Mouse (Mus musculus) left cerebral cortex, postnatal 25 days (tissue): ENCODE measurements at regions not wholly inside any gene's neighbourhood (a gene's known extent, or its start where the extent isn't known, plus 50 kb on each side); places are given as distances from the start of the nearest gene placed in this dataset.
A peak's percentile ranks its signal among the peaks of the same experiment; 100 is the strongest.

Experiments used
- DNase-seq, 2 experiments: peaks; one replicate each; pipeline ENCODE4 v3.0.0; 2022; ENCODE audit warnings: low spot score in 2 of 2, mixed read lengths in 1 of 2
- intact Hi-C: fragments of 180-260 bp; cut with DNase I; formaldehyde crosslinking; loops from one replicate; pipeline ENCODE4 v1.15.1; 2025

DNA sequence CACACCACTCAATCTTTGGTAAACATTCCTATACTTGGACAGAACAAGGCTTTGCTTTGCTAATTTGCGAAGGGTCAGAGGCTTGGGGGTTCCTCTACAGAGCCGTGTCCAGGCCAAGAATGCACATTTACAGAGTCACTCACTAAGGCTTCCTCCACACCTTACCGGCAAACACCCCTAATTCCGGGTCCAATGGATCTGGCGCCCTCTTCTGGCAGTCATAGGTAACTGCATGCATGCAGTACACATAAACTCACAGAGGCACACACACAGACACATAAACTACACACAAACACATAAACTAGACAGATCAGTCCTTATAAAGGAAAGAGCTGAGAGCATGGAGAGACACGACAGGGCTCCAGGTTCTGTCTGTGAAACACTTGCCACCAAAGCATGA, 119.2 kb upstream of the Lhx5 start:
- no peak for DNase-seq
- intact Hi-C loops: no loop called here

GRCm38 (mm10) chr5:120313984-120314383, 117.5 kb upstream of the Lhx5 start:
- intact Hi-C loops: no loop called here
- no peak for DNase-seq

DNA sequence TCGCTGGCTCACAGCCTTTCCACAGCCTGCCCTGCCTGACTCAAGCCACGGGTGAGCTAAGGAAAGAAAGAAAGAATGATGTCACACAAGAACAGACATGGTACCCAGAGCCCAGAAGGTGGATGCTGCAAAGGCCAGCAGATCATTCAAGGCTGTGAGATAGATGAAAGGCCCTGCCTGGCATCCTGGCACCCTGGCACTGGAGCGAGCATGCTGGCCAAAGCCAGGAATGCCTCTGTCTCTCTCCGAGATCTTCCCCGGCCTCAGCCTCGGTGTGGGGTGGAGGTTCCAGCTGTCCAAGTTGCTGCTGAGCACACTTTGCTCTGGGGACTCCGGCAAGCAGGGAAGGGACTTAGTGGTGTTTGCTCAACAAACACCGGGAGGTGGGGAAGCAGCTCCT, 116.4 kb upstream of the Lhx5 start:
- intact Hi-C loops: no loop called here
- no peak for DNase-seq

DNA sequence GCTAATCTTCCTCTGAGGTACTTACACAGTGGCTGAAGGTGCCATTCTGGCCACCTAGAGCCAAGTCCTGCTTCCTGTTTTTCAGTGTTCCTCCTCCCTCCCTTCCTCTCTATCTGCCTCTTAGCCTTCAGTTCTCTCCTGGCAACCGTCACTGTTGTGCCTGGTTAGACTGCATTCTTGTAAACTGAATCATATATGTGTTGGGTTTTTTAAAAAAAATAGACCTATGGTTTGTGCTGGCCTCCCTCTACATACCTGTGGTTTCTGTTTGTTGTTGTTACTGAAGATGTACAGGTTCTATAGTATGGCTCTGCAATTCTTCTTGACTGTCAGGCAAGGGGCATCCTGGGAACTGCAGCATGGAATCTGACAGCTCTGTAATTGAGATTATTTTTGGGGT, 112.5 kb upstream of the Lhx5 start:
- intact Hi-C loops: no loop called here

DNA sequence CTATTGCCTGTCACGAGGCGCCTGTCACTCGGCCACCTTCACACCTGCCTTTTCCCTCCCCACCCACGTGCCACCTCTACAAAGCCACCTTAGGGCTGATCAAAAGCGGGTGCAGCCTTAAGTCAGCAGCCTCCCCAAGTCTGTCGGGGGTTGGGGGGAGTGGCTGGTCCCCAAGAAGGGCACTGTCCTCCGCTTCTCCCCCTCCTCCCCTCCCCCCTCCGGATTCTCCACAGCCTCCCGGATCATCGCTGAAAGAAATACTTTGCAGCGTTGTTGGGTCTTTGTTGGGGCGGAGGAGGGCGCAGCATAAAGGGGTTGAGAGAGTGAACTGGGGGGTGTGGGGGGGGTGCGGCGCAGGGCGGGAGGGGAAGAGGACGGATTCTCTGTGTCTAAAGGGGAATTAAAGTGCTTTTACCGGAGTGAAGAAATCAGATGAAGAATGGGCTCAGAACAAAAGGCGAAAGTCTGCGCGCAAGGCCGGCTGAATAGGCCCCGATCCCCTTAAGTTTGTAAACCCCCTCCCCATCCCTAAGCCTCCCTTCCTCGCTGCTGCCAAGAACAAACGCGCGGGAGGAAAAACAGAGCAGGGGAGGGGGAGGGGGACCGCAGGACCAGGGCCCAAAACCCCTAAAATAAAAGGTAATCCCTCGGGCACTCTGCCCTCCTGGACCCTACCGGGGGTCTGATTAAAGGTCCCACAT, 109.3 kb upstream of the Lhx5 start:
- intact Hi-C loops: no loop called here
- no peak for DNase-seq

More for the DNA sequence above, 112.5 kb upstream of the Lhx5 start:
- DNase-seq: no peak

- intact Hi-C loops: no loop called here
- DNase-seq: no peak
These were observed 108.7 kb upstream of the Lhx5 start for GRCm38 (mm10) chr5:120322732-120323316.

GRCm38 (mm10) chr5:120324111-120324510, 107.4 kb upstream of the Lhx5 start:
- intact Hi-C loops: no loop called here
- DNase-seq: no peak

GRCm38 (mm10) chr5:120325386-120325910, 106.1 kb upstream of the Lhx5 start:
- intact Hi-C loops: no loop called here
- DNase-seq: no peak

DNA sequence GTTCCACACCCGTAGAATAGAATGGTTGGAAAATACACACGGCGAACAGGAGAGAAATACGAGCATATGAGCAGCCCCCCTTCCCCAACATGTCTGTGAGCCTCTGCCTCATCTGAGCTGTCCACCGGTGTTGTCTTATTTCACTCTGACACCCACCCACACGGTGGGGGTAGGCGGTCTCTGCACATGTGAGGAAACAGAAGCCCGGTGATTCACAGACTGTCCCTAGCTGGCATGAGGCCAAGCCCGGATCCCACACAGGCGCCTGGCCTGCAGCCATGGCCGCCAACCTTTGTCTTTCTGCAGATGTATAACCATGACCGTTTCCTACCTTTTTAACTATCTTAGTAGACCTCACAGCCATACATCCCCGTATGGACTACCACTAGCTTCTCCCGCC, 99.5 kb upstream of the Lhx5 start:
- intact Hi-C loops: no loop called here
- DNase-seq: peak; percentile 39 to 67

- DNase-seq: no peak
- intact Hi-C loops: no loop called here
These were observed 92.3 kb upstream of the Lhx5 start for GRCm38 (mm10) chr5:120339162-120339561.

DNA sequence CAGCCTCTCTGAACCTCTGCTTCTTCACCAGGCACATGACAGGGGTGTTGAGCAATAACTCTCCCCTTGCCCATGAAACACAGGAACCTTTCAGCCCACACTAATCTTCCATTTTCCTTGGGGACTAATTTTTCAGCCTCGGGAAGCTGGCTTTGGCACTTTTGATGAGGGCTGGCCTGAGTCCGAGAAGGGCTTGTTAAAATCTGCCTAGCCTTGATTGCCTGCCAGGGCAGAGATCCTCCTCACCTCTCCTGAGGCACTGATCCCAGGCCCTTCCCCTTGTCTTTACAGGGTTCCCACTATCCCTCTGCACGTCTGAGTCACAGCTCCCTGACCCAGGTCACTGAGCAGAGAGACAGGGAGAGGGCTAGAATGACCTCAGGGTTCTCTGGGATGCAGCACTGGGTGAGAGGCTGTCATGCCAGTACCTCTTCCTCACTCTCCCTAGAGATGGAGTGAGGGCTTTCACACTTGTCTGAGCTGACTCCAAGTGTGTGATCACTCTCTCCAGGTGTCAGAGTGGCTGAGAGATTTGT, 90.7 kb upstream of the Lhx5 start:
- intact Hi-C loops: no loop called here
- no peak for DNase-seq

GRCm38 (mm10) chr5:120350461-120350860, 81.0 kb upstream of the Lhx5 start:
- intact Hi-C loops: no loop called here
- DNase-seq: no peak

DNA sequence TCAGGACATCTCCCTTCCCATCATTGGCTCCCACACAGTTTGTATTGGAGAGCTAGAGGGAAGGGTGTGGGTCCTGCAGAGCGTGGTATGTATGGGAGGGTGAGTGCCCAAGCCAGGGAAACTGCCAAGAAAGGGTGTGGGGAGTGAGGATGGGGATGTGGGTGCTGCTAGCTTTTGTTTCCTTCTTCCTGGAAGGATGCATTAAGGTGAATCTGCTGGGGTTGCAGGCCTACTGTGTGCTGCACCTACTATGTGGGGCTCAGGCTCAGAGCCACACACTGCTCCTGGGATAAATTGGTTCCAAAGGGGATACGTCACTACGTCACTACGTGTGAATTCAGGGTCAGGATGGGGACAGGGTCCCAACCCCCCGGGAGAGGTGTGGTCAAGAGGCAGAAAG, 79.7 kb upstream of the Lhx5 start:
- intact Hi-C loops: no loop called here

GRCm38 (mm10) chr5:120353657-120354056, 77.8 kb upstream of the Lhx5 start:
- intact Hi-C loops: no loop called here
- no peak for DNase-seq

More for the DNA sequence above, 79.7 kb upstream of the Lhx5 start:
- DNase-seq: no peak

GRCm38 (mm10) chr5:120356950-120357349, 74.5 kb upstream of the Lhx5 start:
- intact Hi-C loops: no loop called here
- peak in 1 of 2 experiments; percentile 75 for DNase-seq

- intact Hi-C loops: no loop called here
- no peak for DNase-seq
These were observed 73.3 kb upstream of the Lhx5 start for GRCm38 (mm10) chr5:120358084-120358690.

- DNase-seq: peak in 1 of 2 experiments; percentile 64
- intact Hi-C loops: no loop called here
These were observed 65.5 kb upstream of the Lhx5 start for GRCm38 (mm10) chr5:120365950-120366467.

GRCm38 (mm10) chr5:120368797-120369196, 62.7 kb upstream of the Lhx5 start:
- no peak for DNase-seq
- intact Hi-C loops: no loop called here

GRCm38 (mm10) chr5:120371176-120371819, 60.2 kb upstream of the Lhx5 start:
- DNase-seq: no peak
- intact Hi-C loops: no loop called here

GRCm38 (mm10) chr5:120373426-120373825, 58.1 kb upstream of the Lhx5 start:
- intact Hi-C loops: no loop called here
- no peak for DNase-seq
